Mouse (Mus musculus): Measurements from ENCODE around the gene I0C0044D17Rik. TPM values are rescaled to one million over a fixed set of nuclear protein-coding genes. Genes with fewer than 3 reads are reported as not detected.
"Not testable (repeated sequence)": the region's sequence is repeated elsewhere in the genome, so short reads cannot be mapped to it uniquely, and the experiment has no call there.

Gene I0C0044D17Rik
- polyA plus RNA-seq, 1 experiment from 2014 or later: not detected

DNA sequence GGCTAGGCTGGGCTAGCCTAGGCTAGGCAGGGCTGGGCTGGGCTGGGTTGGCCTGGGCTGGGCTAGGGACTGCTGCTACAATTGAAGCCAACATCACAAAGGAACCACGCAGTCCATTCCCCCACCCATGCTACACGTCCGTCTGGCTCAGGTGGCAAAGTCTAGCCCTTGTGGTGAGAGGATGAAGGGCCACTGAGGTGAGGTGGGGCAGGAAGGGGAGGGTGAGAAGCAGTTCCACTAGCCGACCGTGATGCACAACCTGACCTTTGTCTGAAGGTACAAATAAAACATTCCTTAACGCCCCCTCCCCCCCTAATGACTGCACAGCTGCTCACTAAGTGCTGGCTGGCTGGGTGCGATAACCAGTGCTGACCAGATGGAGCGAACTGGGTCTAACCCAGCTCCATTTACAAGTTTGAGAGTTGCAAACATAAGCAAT, 22.1 kb upstream of the I0C0044D17Rik start:
- no peaks in the 10 kb centered on the region for H3K27me3 ChIP-seq (replicated peaks)
- no peak overlapping the region for H3K4me3 ChIP-seq (replicated peaks)
- ATAC-seq (ENCODE audit: insufficient read depth, low FRiP score, low read depth): no peak
- H3K36me3 ChIP-seq: no peaks in the 10 kb centered on the region
- no peaks in the 10 kb centered on the region for H3K9me3 ChIP-seq
- WGBS: 40% methylated on average over 8 of the region's 8 CpGs
- no peak overlapping the region for H3K4me2 ChIP-seq
- H3K27ac ChIP-seq: no peak overlapping the region
- H3K4me1 ChIP-seq: no peaks in the 10 kb centered on the region
- no peak overlapping the region for H3K9ac ChIP-seq

DNA sequence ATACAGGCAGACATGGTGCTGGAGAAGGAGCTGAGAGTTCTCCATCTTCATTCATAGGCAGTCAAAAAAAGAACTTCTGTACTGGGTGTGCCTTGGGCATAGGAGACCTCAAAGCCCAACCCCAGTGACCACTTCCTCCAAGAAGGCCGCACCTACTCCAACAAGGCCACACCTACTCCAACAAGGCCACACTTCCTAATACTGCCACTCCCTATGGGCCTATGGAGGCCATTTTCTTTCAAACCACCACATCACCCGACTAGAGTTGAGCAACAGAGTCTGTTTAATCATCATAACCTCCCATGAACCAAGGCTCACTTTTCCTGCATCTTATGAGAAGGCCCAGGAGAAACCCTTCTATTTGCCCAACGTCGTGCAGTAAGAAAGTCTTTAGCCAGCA, 21.6 kb upstream of the I0C0044D17Rik start:
- no peaks in the 10 kb centered on the region for H3K27me3 ChIP-seq (replicated peaks)
- no peaks in the 10 kb centered on the region for H3K9me3 ChIP-seq
- H3K36me3 ChIP-seq: no peaks in the 10 kb centered on the region
- H3K9ac ChIP-seq: no peak overlapping the region
- 88% methylated on average over 4 of the region's 4 CpGs for WGBS
- no peak overlapping the region for H3K4me3 ChIP-seq (replicated peaks)
- H3K4me2 ChIP-seq: no peak overlapping the region
- no peaks in the 10 kb centered on the region for H3K4me1 ChIP-seq
- no peak overlapping the region for H3K27ac ChIP-seq
- no peak for ATAC-seq (ENCODE audit: insufficient read depth, low FRiP score, low read depth)

DNA sequence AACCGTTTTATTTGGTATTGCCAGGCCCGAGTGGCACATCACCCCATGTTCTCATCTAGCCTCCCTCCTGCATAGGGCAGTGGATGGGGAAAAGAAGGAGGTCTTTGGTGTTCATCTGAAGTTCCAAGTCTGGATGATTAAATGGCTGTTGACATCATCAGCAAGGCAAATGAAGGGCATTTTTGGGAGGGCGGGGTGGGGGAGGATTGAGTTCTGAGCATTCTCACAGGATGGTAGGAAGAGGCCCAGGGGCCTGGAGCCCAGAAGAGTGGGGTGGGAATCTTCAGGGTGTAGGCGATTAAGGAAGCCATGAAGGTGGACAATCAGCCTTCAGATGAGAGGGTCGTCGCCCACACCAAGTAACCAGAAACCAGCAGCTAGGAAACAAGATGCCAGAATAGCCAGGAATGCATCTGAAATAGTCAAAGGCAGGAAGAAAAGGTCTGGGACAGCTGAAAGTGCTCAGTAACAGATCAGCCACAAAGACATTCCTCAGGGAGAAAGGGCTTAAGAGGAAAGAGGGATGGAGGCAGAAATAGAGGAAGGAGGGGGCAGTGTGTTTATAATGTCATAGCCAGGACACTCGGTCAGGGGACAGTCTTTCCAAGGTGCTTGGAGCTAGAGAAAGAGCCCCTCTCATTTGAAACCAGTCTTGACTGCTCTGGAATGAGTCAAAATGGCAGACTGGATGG, 20.4 kb upstream of the I0C0044D17Rik start:
- no peaks in the 10 kb centered on the region for H3K4me1 ChIP-seq
- no peak overlapping the region for H3K4me3 ChIP-seq (replicated peaks)
- H3K27ac ChIP-seq: no peak overlapping the region
- no peaks in the 10 kb centered on the region for H3K36me3 ChIP-seq
- no peak overlapping the region for H3K9ac ChIP-seq
- no peaks in the 10 kb centered on the region for H3K27me3 ChIP-seq (replicated peaks)
- no peak overlapping the region for H3K4me2 ChIP-seq
- 71% methylated on average over 7 of the region's 7 CpGs for WGBS
- no peak for ATAC-seq (ENCODE audit: insufficient read depth, low FRiP score, low read depth)
- H3K9me3 ChIP-seq: no peaks in the 10 kb centered on the region

DNA sequence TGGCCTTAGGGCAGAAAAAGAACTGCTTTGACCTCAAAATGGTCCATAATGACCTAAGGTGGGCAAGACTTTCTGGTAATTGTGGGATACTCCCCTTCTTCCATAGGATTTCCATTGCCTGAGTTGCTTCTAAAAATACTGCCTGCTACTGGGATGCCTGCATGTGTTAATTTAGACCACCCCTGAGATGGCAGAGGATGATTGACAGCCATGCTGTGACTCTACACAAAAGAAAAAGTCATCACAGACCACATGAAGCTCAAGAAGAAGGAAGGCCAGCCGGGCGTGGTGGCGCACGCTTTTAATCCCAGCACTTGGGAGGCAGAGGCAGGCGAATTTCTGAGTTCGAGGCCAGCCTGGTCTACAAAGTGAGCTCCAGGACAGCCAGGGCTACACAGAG, 17.6 kb upstream of the I0C0044D17Rik start:
- not testable (repeated sequence) for H3K9me3 ChIP-seq; H3K27me3 ChIP-seq (replicated peaks); H3K4me2 ChIP-seq; ATAC-seq (ENCODE audit: insufficient read depth, low FRiP score, low read depth); H3K4me3 ChIP-seq (replicated peaks); H3K36me3 ChIP-seq; H3K27ac ChIP-seq; H3K9ac ChIP-seq; H3K4me1 ChIP-seq
- WGBS: 92% methylated on average over 6 of the region's 6 CpGs

DNA sequence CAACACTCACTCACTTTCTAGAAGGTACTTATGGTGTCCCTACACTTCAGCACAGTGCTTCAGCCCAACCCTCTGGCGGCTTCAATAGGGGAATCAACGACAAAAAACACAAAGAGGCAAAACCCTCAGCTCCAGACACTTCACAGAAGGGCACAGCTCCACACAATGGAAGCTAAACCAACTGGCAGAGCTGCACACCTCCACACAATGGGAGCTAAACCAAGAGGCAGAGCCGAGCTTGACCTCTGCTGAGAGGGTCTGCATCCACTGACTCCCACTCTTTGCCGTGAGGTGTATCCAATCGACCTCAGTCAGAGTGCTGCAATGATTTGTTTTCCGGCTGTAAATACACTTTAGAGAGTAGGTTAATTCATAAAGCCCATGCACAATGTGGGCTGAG, 16.9 kb upstream of the I0C0044D17Rik start:
- no peaks in the 10 kb centered on the region for H3K36me3 ChIP-seq
- no peak overlapping the region for H3K9ac ChIP-seq
- no peak overlapping the region for H3K4me2 ChIP-seq
- no peak for ATAC-seq (ENCODE audit: insufficient read depth, low FRiP score, low read depth)
- H3K9me3 ChIP-seq: no peaks in the 10 kb centered on the region
- H3K27me3 ChIP-seq (replicated peaks): no peaks in the 10 kb centered on the region
- no peak overlapping the region for H3K27ac ChIP-seq
- no peak overlapping the region for H3K4me3 ChIP-seq (replicated peaks)
- H3K4me1 ChIP-seq: no peaks in the 10 kb centered on the region
- 70% methylated on average over 6 of the region's 6 CpGs for WGBS

DNA sequence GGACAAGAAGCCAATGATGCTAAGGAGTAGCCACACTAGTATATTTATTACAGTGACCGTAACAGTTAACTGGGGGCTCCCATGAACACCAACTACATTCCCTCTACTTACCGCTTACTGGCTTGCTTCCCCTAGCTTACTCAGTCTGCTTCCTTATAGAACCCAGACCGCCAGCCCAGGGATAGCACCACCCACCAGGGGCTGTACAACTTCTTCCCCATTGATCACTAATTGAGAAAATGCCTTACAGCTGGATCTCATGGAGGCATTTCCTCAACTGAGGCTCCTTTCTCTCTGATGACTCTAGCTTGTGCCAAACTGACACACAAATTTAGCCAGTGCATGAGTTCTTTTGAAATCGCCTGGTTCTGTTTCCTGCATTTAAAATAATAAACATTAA, 15.3 kb upstream of the I0C0044D17Rik start:
- H3K36me3 ChIP-seq: no peaks in the 10 kb centered on the region
- 88% methylated on average over 4 of the region's 4 CpGs for WGBS
- H3K9me3 ChIP-seq: no peaks in the 10 kb centered on the region
- ATAC-seq (ENCODE audit: insufficient read depth, low FRiP score, low read depth): no peak
- no peak overlapping the region for H3K27ac ChIP-seq
- no peaks in the 10 kb centered on the region for H3K27me3 ChIP-seq (replicated peaks)
- no peak overlapping the region for H3K4me3 ChIP-seq (replicated peaks)
- no peak overlapping the region for H3K4me2 ChIP-seq
- no peak overlapping the region for H3K9ac ChIP-seq
- H3K4me1 ChIP-seq: no peaks in the 10 kb centered on the region; the same call in 1 of the 2 replicates

DNA sequence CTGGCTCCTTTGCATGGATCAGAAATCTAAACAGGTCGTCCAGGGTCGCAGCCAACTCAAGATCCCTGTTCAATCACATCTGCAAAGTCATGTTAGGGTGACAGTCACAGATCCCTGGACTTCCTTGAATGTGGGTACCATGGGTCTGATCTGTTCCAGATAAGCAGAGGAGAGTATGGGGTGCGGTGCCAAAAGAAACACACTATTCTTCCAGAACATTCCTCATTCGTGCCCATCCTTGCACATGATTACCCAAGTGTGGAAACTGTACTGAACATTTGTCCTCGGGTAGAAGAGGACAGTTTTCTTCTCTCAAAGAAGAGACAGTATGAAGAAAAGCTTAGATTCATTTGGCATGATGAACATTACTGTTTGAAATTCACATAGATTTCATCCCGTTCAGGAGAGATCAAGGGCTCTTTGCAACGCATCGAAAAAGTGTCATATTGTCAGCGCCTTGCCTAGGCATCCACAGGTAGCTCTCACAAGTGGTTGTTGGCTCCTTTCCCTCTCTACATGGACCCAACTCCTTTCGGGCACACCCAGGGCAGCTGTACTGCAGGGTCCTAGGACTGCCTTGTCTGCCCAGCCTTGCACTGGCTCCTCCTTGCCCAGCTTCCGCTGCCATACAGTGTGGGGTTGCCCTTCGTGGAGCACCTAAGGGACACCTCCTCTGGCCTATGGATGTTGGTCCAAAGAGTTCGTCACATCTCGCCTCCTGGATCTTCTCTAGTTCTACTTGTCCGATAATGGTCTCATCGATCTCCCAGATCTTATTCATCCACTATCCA, 14.3 kb upstream of the I0C0044D17Rik start:
- ATAC-seq (ENCODE audit: insufficient read depth, low FRiP score, low read depth): no peak
- Histone ChIP-seq H3K4me2 (no peak overlapping the region), H3K4me3 (replicated peaks) (no peak overlapping the region), H3K4me1 (no peaks in the 10 kb centered on the region; the same call in 1 of the 2 replicates), H3K36me3 (no peaks in the 10 kb centered on the region), H3K27ac (no peak overlapping the region), H3K27me3 (replicated peaks) (no peaks in the 10 kb centered on the region), H3K9me3 (no peaks in the 10 kb centered on the region), H3K9ac (no peak overlapping the region)
- 90% methylated on average over 16 of the region's 16 CpGs for WGBS

DNA sequence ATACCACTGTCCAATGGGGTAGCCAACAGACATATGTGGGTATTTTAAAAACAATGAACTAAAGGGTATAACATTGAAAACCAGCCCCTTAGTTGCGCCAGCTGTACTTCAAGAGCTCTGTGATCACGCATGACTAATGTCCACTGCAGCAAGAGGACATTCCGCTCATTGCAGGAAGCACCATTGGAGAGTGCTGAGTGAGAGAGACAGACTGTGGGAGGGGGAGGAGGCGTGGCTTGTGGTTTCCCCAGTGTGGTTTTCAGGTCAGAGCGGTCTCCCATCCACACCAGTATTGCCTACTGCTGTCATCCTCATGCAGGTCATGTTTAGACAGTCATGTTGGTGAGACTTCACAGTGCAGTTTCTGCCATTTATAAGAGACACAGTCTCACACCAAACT, 12.9 kb upstream of the I0C0044D17Rik start:
- Histone ChIP-seq H3K27ac (no peak overlapping the region), H3K4me1 (no peaks in the 10 kb centered on the region; the same call in 1 of the 2 replicates), H3K4me3 (replicated peaks) (no peak overlapping the region), H3K9me3 (no peaks in the 10 kb centered on the region), H3K9ac (no peak overlapping the region), H3K27me3 (replicated peaks) (no peaks in the 10 kb centered on the region), H3K4me2 (no peak overlapping the region), H3K36me3 (no peaks in the 10 kb centered on the region)
- no peak for ATAC-seq (ENCODE audit: insufficient read depth, low FRiP score, low read depth)
- WGBS: 29% methylated on average over 5 of the region's 5 CpGs

DNA sequence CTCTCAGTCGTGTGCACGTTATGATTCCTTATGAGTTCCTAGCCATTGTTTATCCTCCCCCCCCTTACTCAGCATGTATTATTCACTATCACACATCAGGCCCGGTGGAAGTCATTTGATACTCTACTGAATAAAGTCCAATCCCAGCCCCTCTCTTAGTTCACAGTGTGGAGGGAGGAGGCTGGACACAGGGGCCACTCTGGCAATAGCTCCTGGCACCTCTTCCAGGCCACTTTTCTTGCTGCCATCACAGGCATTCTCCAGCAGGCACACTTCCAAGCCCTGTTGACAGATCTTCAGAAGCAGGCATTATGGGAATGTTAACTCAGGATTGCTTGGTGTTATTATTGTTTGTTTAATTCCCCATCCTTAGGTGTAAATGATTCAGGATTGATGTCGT, 11.1 kb upstream of the I0C0044D17Rik start:
- Histone ChIP-seq H3K4me1 (no peaks in the 10 kb centered on the region; the same call in 1 of the 2 replicates), H3K4me3 (replicated peaks) (no peak overlapping the region), H3K4me2 (no peak overlapping the region), H3K27ac (no peak overlapping the region), H3K9ac (no peak overlapping the region), H3K9me3 (no peaks in the 10 kb centered on the region), H3K27me3 (replicated peaks) (no peaks in the 10 kb centered on the region), H3K36me3 (no peaks in the 10 kb centered on the region)
- WGBS: 37% methylated on average over 4 of the region's 4 CpGs
- ATAC-seq (ENCODE audit: insufficient read depth, low FRiP score, low read depth): no peak

DNA sequence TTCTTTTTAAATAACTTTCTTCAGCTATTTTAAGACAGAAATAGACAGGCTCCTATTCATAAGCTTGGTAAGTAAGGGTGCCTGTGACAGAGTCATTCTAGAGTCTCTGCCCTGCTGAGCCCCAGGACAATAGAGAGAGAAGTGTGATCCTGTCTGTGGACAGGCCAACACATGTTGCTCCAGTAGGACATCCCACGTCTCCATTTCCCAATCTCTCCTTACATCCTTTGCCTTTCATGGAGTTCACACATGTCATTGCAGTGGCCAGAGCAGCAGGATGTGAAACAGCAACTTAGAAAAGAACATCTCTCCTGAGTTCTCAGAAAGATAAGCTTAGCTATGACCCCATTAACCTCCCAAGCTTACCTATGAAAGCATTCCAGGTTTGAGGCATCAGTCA, 8.1 kb upstream of the I0C0044D17Rik start:
- Histone ChIP-seq H3K9me3 (no peaks in the 10 kb centered on the region), H3K9ac (no peak overlapping the region), H3K4me2 (no peak overlapping the region), H3K4me3 (replicated peaks) (no peak overlapping the region), H3K36me3 (no peaks in the 10 kb centered on the region), H3K27ac (no peak overlapping the region), H3K27me3 (replicated peaks) (no peaks in the 10 kb centered on the region), H3K4me1 (no peaks in the 10 kb centered on the region; the same call in 1 of the 2 replicates)
- ATAC-seq (ENCODE audit: insufficient read depth, low FRiP score, low read depth): no peak
- 46% methylated on average over 1 of the region's 1 CpGs for WGBS

DNA sequence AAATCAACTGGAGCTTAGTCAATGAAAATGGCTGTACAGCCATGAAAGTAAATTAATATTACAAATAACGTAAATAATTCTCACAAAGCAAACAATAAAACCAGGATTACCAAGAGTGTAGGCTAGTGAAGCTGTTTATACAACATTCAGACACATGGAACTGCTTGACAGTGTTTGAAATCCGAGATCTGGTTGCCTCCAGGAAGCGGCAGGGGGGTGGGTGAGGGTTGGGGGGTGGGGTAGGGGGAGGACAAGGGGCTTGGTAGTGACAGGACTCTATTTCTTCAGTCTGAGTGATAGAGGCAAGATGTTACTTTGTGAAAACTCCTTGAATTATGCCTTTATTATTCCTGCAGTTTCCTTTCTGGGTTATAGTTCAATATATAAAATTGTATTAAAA, 3.1 kb upstream of the I0C0044D17Rik start:
- H3K36me3 ChIP-seq: no peaks in the 10 kb centered on the region
- H3K9ac ChIP-seq: no peak overlapping the region
- no peaks in the 10 kb centered on the region for H3K27me3 ChIP-seq (replicated peaks)
- no peak overlapping the region for H3K27ac ChIP-seq
- no peak for ATAC-seq (ENCODE audit: insufficient read depth, low FRiP score, low read depth)
- no peaks in the 10 kb centered on the region for H3K9me3 ChIP-seq
- H3K4me2 ChIP-seq: no peak overlapping the region
- H3K4me1 ChIP-seq: no peaks in the 10 kb centered on the region
- WGBS: 29% methylated on average over 3 of the region's 3 CpGs
- no peak overlapping the region for H3K4me3 ChIP-seq (replicated peaks)

DNA sequence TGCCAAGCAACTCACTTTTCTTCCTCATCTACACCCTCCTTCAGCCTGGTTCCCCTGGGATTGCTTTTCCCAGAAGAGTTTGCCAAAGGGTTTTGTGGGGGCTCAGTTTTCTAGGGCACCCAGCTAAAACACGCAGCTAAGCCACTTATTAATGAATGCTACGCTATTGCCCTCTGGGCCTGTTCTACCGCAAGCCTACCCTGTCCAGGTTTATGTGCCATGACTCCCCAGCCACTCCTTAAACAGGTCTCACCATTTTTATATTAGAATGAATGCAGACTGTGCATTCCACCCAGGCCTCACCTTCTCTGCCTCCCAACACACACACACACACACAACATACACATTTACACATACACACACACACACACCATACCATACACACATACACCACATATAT, 593 bp downstream of the I0C0044D17Rik start:
- Histone ChIP-seq H3K9me3 (no peaks in the 10 kb centered on the region), H3K27ac (no peak overlapping the region), H3K36me3 (no peaks in the 10 kb centered on the region), H3K27me3 (replicated peaks) (no peaks in the 10 kb centered on the region), H3K9ac (no peak overlapping the region), H3K4me2 (no peak overlapping the region), H3K4me1 (peaks cover 6% of the 10 kb centered on the region; the same call in 1 of the 2 replicates), H3K4me3 (replicated peaks) (no peak overlapping the region)
- ATAC-seq (ENCODE audit: insufficient read depth, low FRiP score, low read depth): no peak
- WGBS: 68% methylated on average over 3 of the region's 3 CpGs
